Mouse (Mus musculus) erythroblast, embryonic 14.5 days (primary cell): ENCODE results near the gene Dhx37.

Experiments
- GATA1 ChIP-seq: IDR thresholded peaks from 2 replicates; pipeline ENCODE4 v1.6.1; 2012; ENCODE audit warnings: low read length, inconsistent platforms, mixed read lengths
- TAL1 ChIP-seq: IDR thresholded peaks from 3 replicates; pipeline ENCODE4 v1.6.1; 2012; ENCODE audit warnings: low read length, inconsistent platforms, mixed read lengths

DNA sequence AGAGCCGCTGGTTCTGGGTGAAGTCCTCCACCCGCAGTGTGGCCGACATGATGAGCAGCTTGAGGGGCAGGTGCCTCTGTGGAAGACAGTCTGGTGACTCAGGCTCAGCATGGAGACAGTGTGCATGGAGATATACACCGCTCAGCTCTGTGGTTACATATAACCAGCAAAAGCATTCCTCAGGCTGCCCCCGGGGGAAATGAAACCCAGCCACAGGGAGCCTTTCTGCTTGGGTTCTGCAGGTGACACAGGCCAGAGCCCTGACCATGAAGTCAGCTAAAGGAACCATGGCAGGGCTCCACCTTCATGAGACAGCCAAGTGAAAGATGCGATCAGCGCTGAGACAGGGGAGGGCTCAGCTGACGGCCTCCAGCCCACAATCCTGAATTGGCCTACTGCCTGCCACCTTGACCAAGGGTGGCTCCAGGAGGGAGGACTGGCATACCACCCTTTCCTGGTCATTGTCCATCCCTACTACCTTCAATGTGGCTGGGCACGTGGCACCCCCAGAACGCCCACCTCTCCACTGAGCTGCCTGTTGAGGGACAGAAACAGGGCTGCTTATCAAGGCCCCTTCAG, 8.1 kb downstream of the Dhx37 start:
- TF ChIP-seq TAL1 (no peak), GATA1 (no peak)
